Mouse (Mus musculus): ENCODE measurements around the gene Bicdl2. TPM values are rescaled to one million over a fixed set of nuclear protein-coding genes. Genes with fewer than 3 reads are reported as not detected.

The Bicdl2 gene
- polyA plus RNA-seq, 1 experiment: not detected

GRCm38 (mm10) chr17:23653324-23653723, 7.0 kb upstream of the Bicdl2 start:
- H3K27me3 ChIP-seq (replicated peaks): peaks cover 43% of the 10 kb centered on the region

GRCm38 (mm10) chr17:23654001-23654400, 6.3 kb upstream of the Bicdl2 start:
- peaks cover 46% of the 10 kb centered on the region for H3K27me3 ChIP-seq (replicated peaks)
- no peaks in the 10 kb centered on the region for H3K36me3 ChIP-seq (replicated peaks; ENCODE audit: low read length)

More at GRCm38 (mm10) chr17:23653324-23653723, 7.0 kb upstream of the Bicdl2 start:
- Histone ChIP-seq H3K36me3 (replicated peaks; ENCODE audit: low read length) (no peaks in the 10 kb centered on the region), H3K9me3 (no peaks in the 10 kb centered on the region), H3K4me3 (replicated peaks) (no peak overlapping the region), H3K4me1 (no peaks in the 10 kb centered on the region)
- no peak for TF ChIP-seq GATA1 (IDR thresholded peaks at IDR 0.05; ENCODE audit: borderline replicate concordance, low read length)
- no peak for TF ChIP-seq FLI1 (IDR thresholded peaks at IDR 0.05; ENCODE audit: low read length)

GRCm38 (mm10) chr17:23654410-23654809, 5.9 kb upstream of the Bicdl2 start:
- TF ChIP-seq GATA1 (IDR thresholded peaks at IDR 0.05; ENCODE audit: borderline replicate concordance, low read length) (no peak), FLI1 (IDR thresholded peaks at IDR 0.05; ENCODE audit: low read length) (no peak)
- Histone ChIP-seq H3K4me1 (no peaks in the 10 kb centered on the region), H3K4me3 (replicated peaks) (no peak overlapping the region), H3K9me3 (no peaks in the 10 kb centered on the region), H3K27me3 (replicated peaks) (peaks cover 46% of the 10 kb centered on the region), H3K36me3 (replicated peaks; ENCODE audit: low read length) (no peaks in the 10 kb centered on the region)

More at GRCm38 (mm10) chr17:23654001-23654400, 6.3 kb upstream of the Bicdl2 start:
- no peak for TF ChIP-seq FLI1 (IDR thresholded peaks at IDR 0.05; ENCODE audit: low read length)
- no peak for TF ChIP-seq GATA1 (IDR thresholded peaks at IDR 0.05; ENCODE audit: borderline replicate concordance, low read length)
- H3K4me3 ChIP-seq (replicated peaks): no peak overlapping the region
- H3K4me1 ChIP-seq: no peaks in the 10 kb centered on the region
- no peaks in the 10 kb centered on the region for H3K9me3 ChIP-seq

GRCm38 (mm10) chr17:23658450-23658849, 1.9 kb upstream of the Bicdl2 start:
- Histone ChIP-seq H3K4me3 (replicated peaks) (no peak overlapping the region), H3K27me3 (replicated peaks) (peaks cover 77% of the 10 kb centered on the region), H3K4me1 (peaks cover 19% of the 10 kb centered on the region), H3K36me3 (replicated peaks; ENCODE audit: low read length) (no peaks in the 10 kb centered on the region), H3K9me3 (no peaks in the 10 kb centered on the region)
- TF ChIP-seq GATA1 (IDR thresholded peaks at IDR 0.05; ENCODE audit: borderline replicate concordance, low read length) (no peak), FLI1 (IDR thresholded peaks at IDR 0.05; ENCODE audit: low read length) (no peak)

GRCm38 (mm10) chr17:23660876-23661200, 532 bp downstream of the Bicdl2 start:
- Histone ChIP-seq H3K4me3 (replicated peaks) (peak overlapping the region; percentile 83), H3K36me3 (replicated peaks; ENCODE audit: low read length) (peaks cover 2% of the 10 kb centered on the region), H3K9me3 (no peaks in the 10 kb centered on the region), H3K4me1 (peaks cover 26% of the 10 kb centered on the region), H3K27me3 (replicated peaks) (peaks cover 64% of the 10 kb centered on the region)
- TF ChIP-seq FLI1 (IDR thresholded peaks at IDR 0.05; ENCODE audit: low read length) (no peak), GATA1 (IDR thresholded peaks at IDR 0.05; ENCODE audit: borderline replicate concordance, low read length) (no peak)

GRCm38 (mm10) chr17:23661526-23661925, 1.2 kb downstream of the Bicdl2 start:
- H3K27me3 ChIP-seq (replicated peaks): peaks cover 59% of the 10 kb centered on the region
- peak overlapping the region; percentile 73 for H3K4me3 ChIP-seq (replicated peaks)
- H3K4me1 ChIP-seq: peaks cover 26% of the 10 kb centered on the region
- TF ChIP-seq FLI1 (IDR thresholded peaks at IDR 0.05; ENCODE audit: low read length) (no peak), GATA1 (IDR thresholded peaks at IDR 0.05; ENCODE audit: borderline replicate concordance, low read length) (no peak)
- H3K36me3 ChIP-seq (replicated peaks; ENCODE audit: low read length): peaks cover 7% of the 10 kb centered on the region
- no peaks in the 10 kb centered on the region for H3K9me3 ChIP-seq

GRCm38 (mm10) chr17:23664556-23665021, 4.3 kb downstream of the Bicdl2 start:
- Histone ChIP-seq H3K36me3 (replicated peaks; ENCODE audit: low read length) (peaks cover 38% of the 10 kb centered on the region), H3K27me3 (replicated peaks) (peaks cover 39% of the 10 kb centered on the region), H3K4me1 (peaks cover 26% of the 10 kb centered on the region), H3K9me3 (no peaks in the 10 kb centered on the region), H3K4me3 (replicated peaks) (no peak overlapping the region)
- no peak for TF ChIP-seq FLI1 (IDR thresholded peaks at IDR 0.05; ENCODE audit: low read length)
- TF ChIP-seq GATA1 (IDR thresholded peaks at IDR 0.05; ENCODE audit: borderline replicate concordance, low read length): no peak

- no peak for TF ChIP-seq GATA1 (IDR thresholded peaks at IDR 0.05; ENCODE audit: borderline replicate concordance, low read length)
- no peak for TF ChIP-seq FLI1 (IDR thresholded peaks at IDR 0.05; ENCODE audit: low read length)
- H3K27me3 ChIP-seq (replicated peaks): peaks cover 30% of the 10 kb centered on the region
- peaks cover 47% of the 10 kb centered on the region for H3K36me3 ChIP-seq (replicated peaks; ENCODE audit: low read length)
- H3K9me3 ChIP-seq: no peaks in the 10 kb centered on the region
- no peak overlapping the region for H3K4me3 ChIP-seq (replicated peaks)
- H3K4me1 ChIP-seq: peaks cover 22% of the 10 kb centered on the region
These were observed 5.2 kb downstream of the Bicdl2 start for GRCm38 (mm10) chr17:23665511-23665910.

- TF ChIP-seq FLI1 (IDR thresholded peaks at IDR 0.05; ENCODE audit: low read length) (no peak), GATA1 (IDR thresholded peaks at IDR 0.05; ENCODE audit: borderline replicate concordance, low read length) (no peak)
- Histone ChIP-seq H3K9me3 (no peaks in the 10 kb centered on the region), H3K27me3 (replicated peaks) (no peaks in the 10 kb centered on the region), H3K4me1 (peaks cover 41% of the 10 kb centered on the region), H3K36me3 (replicated peaks; ENCODE audit: low read length) (peaks cover 49% of the 10 kb centered on the region), H3K4me3 (replicated peaks) (no peak overlapping the region)
These were observed 10.3 kb downstream of the Bicdl2 start for GRCm38 (mm10) chr17:23670516-23671074.

- Histone ChIP-seq H3K9me3 (no peaks in the 10 kb centered on the region), H3K36me3 (replicated peaks; ENCODE audit: low read length) (peaks cover 42% of the 10 kb centered on the region), H3K4me3 (replicated peaks) (no peak overlapping the region), H3K27me3 (replicated peaks) (peaks cover 3% of the 10 kb centered on the region), H3K4me1 (peaks cover 50% of the 10 kb centered on the region)
- TF ChIP-seq FLI1 (IDR thresholded peaks at IDR 0.05; ENCODE audit: low read length): no peak
- TF ChIP-seq GATA1 (IDR thresholded peaks at IDR 0.05; ENCODE audit: borderline replicate concordance, low read length): no peak
These were observed 11.2 kb downstream of the Bicdl2 start for GRCm38 (mm10) chr17:23671519-23671918.

All from megakaryocyte, embryonic 14.5 days (primary cell).